Mouse (Mus musculus): ENCODE data around the gene Gadd45b. TPM values are rescaled to one million over a fixed set of nuclear protein-coding genes. Genes with fewer than 3 reads are reported as not detected.
A peak's percentile ranks its signal among the peaks of the same experiment; 100 is the strongest.

Gene Gadd45b
- polyA plus RNA-seq, 1 experiment from 2014 or later = 21.3 TPM

- 10% methylated on average over 6 of the region's 6 CpGs for WGBS (ENCODE audit: insufficient replicate concordance)
Measured at GRCm38 (mm10) chr10:80936810-80937164, 6.9 kb downstream of the Gadd45b start.

GRCm38 (mm10) chr10:80937646-80938045, 7.8 kb downstream of the Gadd45b start:
- Histone ChIP-seq H3K36me3 (ENCODE audit: control insufficient read depth, insufficient read depth, low read length) (no peaks in the 10 kb centered on the region), H3K4me1 (ENCODE audit: control insufficient read depth, insufficient read depth, low read length) (peaks cover 77% of the 10 kb centered on the region), H3K9ac (ENCODE audit: low read depth, low read length) (peak overlapping the region; percentile 39; the same call in 1 of the 2 replicates), H3K27me3 (ENCODE audit: control insufficient read depth, insufficient read depth, low read length) (peaks cover 11% of the 10 kb centered on the region), H3K4me2 (peak overlapping the region; percentile 14; the same call in 1 of the 2 replicates), H3K27ac (ENCODE audit: low read depth, low read length) (no peak overlapping the region), H3K9me3 (replicated peaks; ENCODE audit: control insufficient read depth, low read length) (no peaks in the 10 kb centered on the region), H3K4me3 (ENCODE audit: low read depth, low read length) (no peak overlapping the region)
- 29% methylated on average over 8 of the region's 8 CpGs for WGBS (ENCODE audit: insufficient replicate concordance)
- ATAC-seq (replicated peaks; ENCODE audit: insufficient number of reproducible peaks, low FRiP score, low TSS enrichment) = no peak

More at GRCm38 (mm10) chr10:80936810-80937164, 6.9 kb downstream of the Gadd45b start:
- H3K27me3 ChIP-seq (ENCODE audit: control insufficient read depth, insufficient read depth, low read length) = peaks cover 15% of the 10 kb centered on the region
- H3K9ac ChIP-seq (ENCODE audit: low read depth, low read length) = peak overlapping the region; percentile 80; the same call in 1 of the 2 replicates
- H3K4me2 ChIP-seq = peak overlapping the region; percentile 81
- H3K36me3 ChIP-seq (ENCODE audit: control insufficient read depth, insufficient read depth, low read length) = no peaks in the 10 kb centered on the region
- ATAC-seq (replicated peaks; ENCODE audit: insufficient number of reproducible peaks, low FRiP score, low TSS enrichment) = no peak
- peak overlapping the region; percentile 49; the same call in 1 of the 2 replicates for H3K4me3 ChIP-seq (ENCODE audit: low read depth, low read length)
- H3K4me1 ChIP-seq (ENCODE audit: control insufficient read depth, insufficient read depth, low read length) = peaks cover 85% of the 10 kb centered on the region
- H3K27ac ChIP-seq (ENCODE audit: low read depth, low read length) = peak overlapping the region; percentile 59
- no peaks in the 10 kb centered on the region for H3K9me3 ChIP-seq (replicated peaks; ENCODE audit: control insufficient read depth, low read length)

- Histone ChIP-seq H3K9ac (ENCODE audit: low read depth, low read length) (peak overlapping the region; percentile 73), H3K27ac (ENCODE audit: low read depth, low read length) (peak overlapping the region; percentile 96), H3K36me3 (ENCODE audit: control insufficient read depth, insufficient read depth, low read length) (no peaks in the 10 kb centered on the region), H3K4me1 (ENCODE audit: control insufficient read depth, insufficient read depth, low read length) (peaks cover 63% of the 10 kb centered on the region), H3K4me2 (peak overlapping the region; percentile 74), H3K4me3 (ENCODE audit: low read depth, low read length) (peak overlapping the region; percentile 32), H3K27me3 (ENCODE audit: control insufficient read depth, insufficient read depth, low read length) (peaks cover 7% of the 10 kb centered on the region), H3K9me3 (replicated peaks; ENCODE audit: control insufficient read depth, low read length) (no peaks in the 10 kb centered on the region)
- WGBS (ENCODE audit: insufficient replicate concordance) = 7% methylated on average over 15 of the region's 15 CpGs
- peak; percentile 47; the same call in 1 of the 2 replicates for ATAC-seq (replicated peaks; ENCODE audit: insufficient number of reproducible peaks, low FRiP score, low TSS enrichment)
Measured at GRCm38 (mm10) chr10:80938831-80939550, 9.1 kb downstream of the Gadd45b start.

- Histone ChIP-seq H3K27ac (ENCODE audit: low read depth, low read length) (peak overlapping the region; percentile 96), H3K4me1 (ENCODE audit: control insufficient read depth, insufficient read depth, low read length) (peaks cover 63% of the 10 kb centered on the region), H3K27me3 (ENCODE audit: control insufficient read depth, insufficient read depth, low read length) (peaks cover 3% of the 10 kb centered on the region), H3K9me3 (replicated peaks; ENCODE audit: control insufficient read depth, low read length) (no peaks in the 10 kb centered on the region), H3K4me2 (peak overlapping the region; percentile 74), H3K36me3 (ENCODE audit: control insufficient read depth, insufficient read depth, low read length) (no peaks in the 10 kb centered on the region), H3K4me3 (ENCODE audit: low read depth, low read length) (peak overlapping the region; percentile 32), H3K9ac (ENCODE audit: low read depth, low read length) (peak overlapping the region; percentile 73)
- 5% methylated on average over 28 of the region's 28 CpGs for WGBS (ENCODE audit: insufficient replicate concordance)
- ATAC-seq (replicated peaks; ENCODE audit: insufficient number of reproducible peaks, low FRiP score, low TSS enrichment) = peak; percentile 43
Measured at GRCm38 (mm10) chr10:80939671-80940070, 9.8 kb downstream of the Gadd45b start.

GRCm38 (mm10) chr10:80940320-80940987, 10.6 kb downstream of the Gadd45b start:
- H3K27ac ChIP-seq (ENCODE audit: low read depth, low read length) = peak overlapping the region; percentile 96
- H3K9me3 ChIP-seq (replicated peaks; ENCODE audit: control insufficient read depth, low read length) = no peaks in the 10 kb centered on the region
- peaks cover 62% of the 10 kb centered on the region for H3K4me1 ChIP-seq (ENCODE audit: control insufficient read depth, insufficient read depth, low read length)
- peak; percentile 60 for ATAC-seq (replicated peaks; ENCODE audit: insufficient number of reproducible peaks, low FRiP score, low TSS enrichment)
- peak overlapping the region; percentile 73 for H3K9ac ChIP-seq (ENCODE audit: low read depth, low read length)
- H3K4me2 ChIP-seq = peak overlapping the region; percentile 74
- WGBS (ENCODE audit: insufficient replicate concordance) = 16% methylated on average over 8 of the region's 8 CpGs
- no peaks in the 10 kb centered on the region for H3K36me3 ChIP-seq (ENCODE audit: control insufficient read depth, insufficient read depth, low read length)
- H3K27me3 ChIP-seq (ENCODE audit: control insufficient read depth, insufficient read depth, low read length) = peaks cover 3% of the 10 kb centered on the region
- H3K4me3 ChIP-seq (ENCODE audit: low read depth, low read length) = peak overlapping the region; percentile 32

- no peak overlapping the region for H3K4me3 ChIP-seq (ENCODE audit: low read depth, low read length)
- no peak for ATAC-seq (replicated peaks; ENCODE audit: insufficient number of reproducible peaks, low FRiP score, low TSS enrichment)
- H3K9ac ChIP-seq (ENCODE audit: low read depth, low read length) = peak overlapping the region; percentile 73
- peak overlapping the region; percentile 74 for H3K4me2 ChIP-seq
- no peaks in the 10 kb centered on the region for H3K36me3 ChIP-seq (ENCODE audit: control insufficient read depth, insufficient read depth, low read length)
- peak overlapping the region; percentile 96 for H3K27ac ChIP-seq (ENCODE audit: low read depth, low read length)
- peaks cover 57% of the 10 kb centered on the region for H3K4me1 ChIP-seq (ENCODE audit: control insufficient read depth, insufficient read depth, low read length)
- WGBS (ENCODE audit: insufficient replicate concordance) = 18% methylated on average over 2 of the region's 2 CpGs
- H3K9me3 ChIP-seq (replicated peaks; ENCODE audit: control insufficient read depth, low read length) = no peaks in the 10 kb centered on the region
- H3K27me3 ChIP-seq (ENCODE audit: control insufficient read depth, insufficient read depth, low read length) = peaks cover 3% of the 10 kb centered on the region
Measured at GRCm38 (mm10) chr10:80940988-80941347, 11.1 kb downstream of the Gadd45b start.

DNA sequence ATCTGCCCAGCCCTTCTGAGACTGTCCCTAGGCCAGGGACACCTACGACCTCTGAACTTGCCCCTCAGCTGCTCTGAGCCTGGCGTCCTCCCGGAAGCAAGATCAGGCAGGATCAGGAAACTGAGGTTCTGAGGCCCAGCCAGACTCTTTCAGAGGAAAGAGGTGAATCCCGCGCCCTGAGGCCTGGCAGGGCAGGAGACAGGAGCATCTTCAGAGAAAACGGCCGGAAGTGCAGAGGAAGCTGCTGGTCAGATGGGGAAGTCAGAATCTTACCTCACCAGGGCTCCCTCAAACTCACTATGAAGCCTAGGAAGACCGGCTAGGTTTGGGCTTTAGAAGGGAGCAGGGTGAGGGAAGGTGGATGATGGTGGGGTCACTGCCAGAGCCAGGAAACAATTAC, 13.0 kb downstream of the Gadd45b start:
- Histone ChIP-seq H3K4me3 (ENCODE audit: low read depth, low read length) (no peak overlapping the region), H3K36me3 (ENCODE audit: control insufficient read depth, insufficient read depth, low read length) (no peaks in the 10 kb centered on the region), H3K27ac (ENCODE audit: low read depth, low read length) (no peak overlapping the region), H3K27me3 (ENCODE audit: control insufficient read depth, insufficient read depth, low read length) (peaks cover 1% of the 10 kb centered on the region; the same call in 1 of the 2 replicates), H3K4me1 (ENCODE audit: control insufficient read depth, insufficient read depth, low read length) (peaks cover 48% of the 10 kb centered on the region), H3K9me3 (replicated peaks; ENCODE audit: control insufficient read depth, low read length) (no peaks in the 10 kb centered on the region), H3K4me2 (no peak overlapping the region), H3K9ac (ENCODE audit: low read depth, low read length) (no peak overlapping the region)
- no peak for ATAC-seq (replicated peaks; ENCODE audit: insufficient number of reproducible peaks, low FRiP score, low TSS enrichment)
- 53% methylated on average over 8 of the region's 8 CpGs for WGBS (ENCODE audit: insufficient replicate concordance)

- ATAC-seq (replicated peaks; ENCODE audit: insufficient number of reproducible peaks, low FRiP score, low TSS enrichment) = no peak
- 68% methylated on average over 9 of the region's 9 CpGs for WGBS (ENCODE audit: insufficient replicate concordance)
- Histone ChIP-seq H3K4me3 (ENCODE audit: low read depth, low read length) (no peak overlapping the region), H3K27me3 (ENCODE audit: control insufficient read depth, insufficient read depth, low read length) (no peaks in the 10 kb centered on the region), H3K9me3 (replicated peaks; ENCODE audit: control insufficient read depth, low read length) (no peaks in the 10 kb centered on the region), H3K4me2 (no peak overlapping the region), H3K9ac (ENCODE audit: low read depth, low read length) (no peak overlapping the region), H3K27ac (ENCODE audit: low read depth, low read length) (no peak overlapping the region), H3K36me3 (ENCODE audit: control insufficient read depth, insufficient read depth, low read length) (no peaks in the 10 kb centered on the region), H3K4me1 (ENCODE audit: control insufficient read depth, insufficient read depth, low read length) (peaks cover 48% of the 10 kb centered on the region)
Measured at GRCm38 (mm10) chr10:80943701-80944100, 13.8 kb downstream of the Gadd45b start.
